Mouse (Mus musculus) kidney, adult 2 months (tissue): ENCODE data around the gene Kifc3.

Experiments used
- CTCF ChIP-seq: fragments of 200-500 bp; conservative IDR thresholded peaks from 2 replicates; pipeline ENCODE4 v1.5.1; 2011; ENCODE audit warnings: low read depth, mild to moderate bottlenecking, control low read depth, low read length, moderate library complexity, mixed read lengths; ENCODE audit not compliant: insufficient read depth, insufficient read length
- POLR2A ChIP-seq: fragments of 200-500 bp; IDR thresholded peaks from one replicate; pipeline ENCODE4 v1.6.1; 2011; ENCODE audit warnings: low read depth, low read length, control low read depth

DNA sequence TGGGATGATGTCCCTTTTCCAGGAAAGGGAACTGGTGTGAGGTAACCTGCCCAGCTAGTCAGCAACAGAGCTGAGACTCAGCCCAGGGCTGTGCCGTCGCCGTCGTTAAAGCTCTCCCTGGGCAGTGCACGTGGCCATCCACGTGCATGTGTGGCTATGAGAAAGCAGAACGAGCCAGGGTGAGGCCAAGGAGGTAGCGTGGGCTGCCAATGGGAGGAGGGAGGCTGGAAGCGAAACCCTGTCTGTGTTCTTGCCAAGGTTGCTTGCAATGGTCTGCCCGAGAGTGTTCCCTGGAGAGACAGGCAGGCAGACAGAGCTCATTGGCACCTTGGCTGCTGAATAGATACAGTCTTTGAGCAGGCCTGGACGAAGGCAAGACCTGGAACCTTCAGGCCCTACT, 36.7 kb downstream of the Kifc3 start:
- TF ChIP-seq CTCF (no peak), POLR2A (no peak)
